Mouse (Mus musculus): ENCODE measurements around the gene Pigo.
A peak's percentile ranks its signal among the peaks of the same experiment; 100 is the strongest.

Gene Pigo

DNA sequence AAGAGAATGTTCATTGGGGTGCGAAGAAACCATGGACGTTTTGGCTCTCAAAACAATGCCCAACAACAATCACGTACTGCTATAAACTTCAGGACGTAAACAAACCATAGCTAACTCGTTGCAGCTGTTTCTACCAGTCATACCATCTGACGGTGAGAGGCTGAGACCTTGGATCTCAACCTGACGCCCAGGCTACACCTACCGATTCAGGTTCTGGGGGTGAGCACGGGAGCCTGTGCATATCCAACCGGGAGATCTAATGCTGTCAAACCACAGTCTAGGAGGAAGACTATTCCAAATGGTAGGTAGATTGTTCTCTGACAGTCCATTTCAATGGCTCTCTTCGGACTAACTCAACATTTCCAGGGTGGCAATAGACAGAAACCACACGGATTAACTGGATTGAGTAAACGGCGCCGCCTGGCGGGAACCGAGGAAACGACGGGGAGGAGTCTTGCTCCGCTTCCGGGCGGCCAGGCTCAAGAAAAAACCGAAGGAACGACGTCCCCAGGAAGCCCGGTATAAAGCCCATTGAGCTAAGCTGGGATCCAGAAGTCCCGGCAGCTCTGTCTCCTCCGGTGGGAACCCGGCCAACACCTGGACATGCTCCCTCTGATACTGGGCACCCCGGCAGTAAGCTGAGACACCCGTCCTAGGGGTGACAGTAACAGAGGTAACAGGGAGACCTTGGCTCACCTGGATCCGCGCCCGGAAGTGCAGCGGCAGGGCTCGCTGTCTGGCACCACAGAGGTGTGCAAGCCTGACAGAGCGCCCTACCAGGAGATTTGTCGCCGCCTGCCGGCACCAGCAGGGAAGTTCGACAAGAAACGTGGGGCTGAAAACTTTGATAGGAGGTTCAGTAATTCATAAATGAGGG, at the start of gene Pigo:
TSS of gene Pigo (minus strand) at position 736 of the 877 bp plus-strand sequence.
- DNase-seq (ENCODE audit: low read depth): peak; percentile 97

DNA sequence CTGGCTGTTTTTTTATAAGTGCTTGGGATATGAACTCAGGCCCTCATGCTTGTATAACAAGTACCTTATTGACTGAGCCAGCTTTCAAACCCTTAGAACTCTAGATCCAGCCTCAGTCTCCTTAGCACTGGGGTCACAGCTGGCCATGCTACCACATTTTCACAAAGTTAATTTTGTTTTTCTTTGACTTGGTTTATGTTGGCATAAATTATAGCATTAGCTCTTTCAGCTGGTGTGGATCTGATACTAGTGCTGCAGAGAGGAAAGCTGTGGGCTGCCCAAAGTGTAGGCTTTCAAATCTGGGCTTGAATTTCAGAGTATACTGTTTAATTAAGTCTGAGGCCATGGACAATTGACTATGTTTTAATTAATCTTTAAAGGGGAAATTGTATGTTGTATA, 49.3 kb upstream of the Pigo start:
- DNase-seq (ENCODE audit: low read depth): no peak

DNA sequence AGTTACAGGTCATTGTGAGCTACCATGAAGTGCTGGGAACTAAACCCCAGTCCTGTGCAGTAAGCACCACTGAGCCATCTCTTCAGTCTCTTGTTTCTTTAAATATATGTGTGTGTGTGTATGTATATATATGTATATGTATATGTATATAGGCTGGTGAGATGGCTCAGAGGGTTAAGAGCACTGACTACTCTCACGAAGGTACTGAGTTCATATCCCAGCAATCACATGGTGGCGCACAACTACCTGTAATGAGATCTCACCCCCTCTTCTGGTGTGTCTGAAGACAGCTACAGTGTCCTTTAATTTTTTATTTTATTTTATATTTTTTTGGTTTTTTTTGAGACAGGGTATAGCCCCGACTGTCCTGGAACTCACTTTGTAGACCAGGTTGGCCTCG, 39.9 kb upstream of the Pigo start:
- DNase-seq (ENCODE audit: low read depth): no peak

DNA sequence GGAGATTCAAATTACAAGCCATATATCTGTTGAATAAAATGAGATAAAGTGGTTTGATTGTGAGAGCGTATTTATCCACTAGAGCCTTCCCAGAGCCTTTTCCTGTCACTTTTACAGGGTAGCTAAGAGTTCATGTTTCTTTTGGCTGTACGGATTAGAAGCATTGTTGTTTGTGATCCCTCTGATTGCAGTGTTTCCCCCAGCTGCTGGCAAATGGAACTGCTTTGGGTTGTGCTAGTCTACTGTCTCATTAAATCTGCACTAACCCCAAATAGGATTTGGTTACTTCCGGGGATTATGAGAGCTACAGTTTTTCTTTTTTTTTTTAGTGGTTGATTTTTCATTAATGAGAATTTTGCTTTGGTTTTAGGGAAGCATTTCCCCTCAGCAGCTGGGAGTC, 34.7 kb upstream of the Pigo start:
- DNase-seq (ENCODE audit: low read depth): no peak

DNA sequence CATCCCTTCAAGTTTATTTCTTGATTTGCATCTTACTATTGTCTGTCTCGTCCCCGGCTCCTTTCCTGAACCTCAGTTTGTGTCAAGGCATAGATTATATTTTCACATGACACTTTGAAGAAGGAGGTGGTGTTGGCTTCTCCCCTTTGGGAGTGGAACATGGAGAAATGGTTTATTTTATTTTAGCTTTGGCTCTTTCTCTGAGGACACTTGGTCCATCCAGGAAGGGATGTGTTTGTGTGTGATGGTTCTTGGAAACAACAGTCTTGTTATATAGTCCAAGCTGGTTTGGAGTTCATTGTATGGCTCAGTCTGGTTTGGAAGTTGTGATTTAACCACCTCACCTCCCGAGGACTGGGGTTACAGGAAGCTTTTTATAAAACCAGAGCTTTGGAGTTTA, 34.1 kb upstream of the Pigo start:
- DNase-seq (ENCODE audit: low read depth): no peak

DNA sequence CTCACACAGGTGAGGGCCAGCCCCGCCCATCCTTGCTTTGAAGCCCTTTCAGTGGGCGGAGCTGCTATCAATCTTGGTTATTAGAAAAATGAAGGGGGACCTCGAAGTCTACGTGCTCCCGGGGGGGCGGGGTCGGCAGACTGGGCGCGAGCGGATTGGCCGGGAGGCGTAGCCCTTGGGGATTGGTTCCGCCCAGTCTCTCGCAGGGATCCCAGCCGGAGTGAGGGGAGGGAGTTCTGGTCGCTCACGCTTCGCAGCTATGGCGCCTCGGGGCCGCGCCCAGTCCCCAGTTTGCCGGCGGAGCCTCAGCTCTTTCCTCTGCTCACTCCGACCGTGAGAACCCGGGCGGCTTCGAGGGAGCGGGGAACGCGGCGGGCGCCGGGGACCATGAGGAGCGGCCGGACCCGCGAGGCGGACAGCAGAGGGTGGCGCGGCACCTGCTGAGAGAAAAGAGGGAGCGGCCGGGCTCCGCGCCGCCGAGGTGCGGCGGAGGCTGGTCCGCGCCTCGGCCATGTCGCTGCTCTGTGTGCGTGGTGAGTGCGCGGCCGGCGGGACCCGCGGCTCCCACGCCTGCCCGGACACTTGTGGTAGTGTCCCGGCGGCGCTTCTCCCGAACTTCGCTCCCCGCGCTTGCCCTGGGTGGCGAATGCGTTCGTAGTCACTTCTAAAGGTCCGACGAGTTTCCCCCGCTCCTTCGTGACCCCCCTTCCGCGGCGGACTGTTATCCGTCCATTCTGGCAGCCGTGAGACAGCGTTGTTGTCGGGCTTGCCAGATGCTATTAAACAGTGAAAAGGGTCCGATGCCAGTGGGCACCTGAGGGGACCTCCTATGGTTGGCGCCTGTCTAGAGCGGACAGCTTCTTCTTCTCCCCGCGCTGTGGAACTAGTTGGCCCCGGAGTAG, 33.4 kb upstream of the Pigo start, which contains the start of gene Unc13b:
TSS of gene Unc13b (plus strand) at position 201 of the 902 bp plus-strand sequence.
- DNase-seq (ENCODE audit: low read depth): peak; percentile 84

DNA sequence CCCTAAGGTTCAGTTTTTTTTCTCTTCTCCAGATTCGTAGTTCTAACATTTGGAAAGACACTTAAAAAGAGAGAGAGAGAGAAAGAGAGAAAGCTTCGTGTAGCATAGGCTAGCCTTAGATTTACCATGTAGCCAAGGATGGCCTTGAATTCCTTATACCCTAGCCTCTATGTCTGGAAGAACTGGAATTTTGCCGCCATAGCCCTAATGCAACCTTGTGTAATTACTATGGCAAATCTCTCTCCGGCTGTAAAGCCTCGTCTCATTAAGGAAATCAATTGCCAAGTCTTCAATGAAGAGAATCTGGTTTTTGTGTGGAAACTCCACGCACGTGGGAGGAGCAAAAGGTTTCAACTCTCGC, 32.8 kb upstream of the Pigo start:
- DNase-seq (ENCODE audit: low read depth): no peak

DNA sequence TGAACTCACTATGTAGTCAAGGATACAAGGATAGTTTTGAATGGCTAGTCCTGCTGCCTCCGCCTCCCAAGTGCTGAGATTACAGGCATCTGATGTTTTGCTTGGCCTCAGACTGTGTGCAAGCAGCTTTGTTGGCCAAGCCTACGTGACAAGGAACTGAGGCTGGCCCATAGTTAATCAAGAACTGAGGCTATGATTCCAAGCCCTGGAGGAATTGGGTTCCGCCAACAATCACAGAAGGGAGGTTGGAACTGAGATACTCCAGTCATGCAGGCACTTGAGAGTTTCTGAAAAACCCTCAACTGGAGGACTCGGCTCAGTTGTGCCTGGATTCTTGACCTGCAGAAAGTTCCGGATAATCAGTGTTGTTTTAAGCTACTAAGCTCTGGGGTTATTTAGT, 32.0 kb upstream of the Pigo start:
- no peak for DNase-seq (ENCODE audit: low read depth)

DNA sequence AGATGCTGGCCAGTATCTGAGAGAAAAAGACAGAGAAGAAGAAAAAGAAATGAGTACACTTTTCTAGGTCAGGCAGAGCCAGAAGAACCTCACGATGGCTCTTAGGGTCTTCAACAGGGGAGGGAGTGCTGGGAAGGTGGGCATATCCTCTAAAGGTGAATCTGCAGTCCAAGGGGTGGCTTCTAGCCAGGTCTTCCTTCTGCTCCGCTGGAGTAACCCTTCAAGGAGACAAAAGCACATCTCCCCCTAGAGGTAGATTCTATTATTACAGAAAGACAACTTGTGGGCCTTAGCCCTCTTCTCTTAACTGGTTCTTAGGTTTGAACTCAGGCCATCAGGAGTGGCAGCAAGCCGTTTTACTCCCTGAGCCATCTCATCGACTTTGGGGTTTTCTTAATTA, 27.0 kb upstream of the Pigo start:
- peak; percentile 87 for DNase-seq (ENCODE audit: low read depth)

DNA sequence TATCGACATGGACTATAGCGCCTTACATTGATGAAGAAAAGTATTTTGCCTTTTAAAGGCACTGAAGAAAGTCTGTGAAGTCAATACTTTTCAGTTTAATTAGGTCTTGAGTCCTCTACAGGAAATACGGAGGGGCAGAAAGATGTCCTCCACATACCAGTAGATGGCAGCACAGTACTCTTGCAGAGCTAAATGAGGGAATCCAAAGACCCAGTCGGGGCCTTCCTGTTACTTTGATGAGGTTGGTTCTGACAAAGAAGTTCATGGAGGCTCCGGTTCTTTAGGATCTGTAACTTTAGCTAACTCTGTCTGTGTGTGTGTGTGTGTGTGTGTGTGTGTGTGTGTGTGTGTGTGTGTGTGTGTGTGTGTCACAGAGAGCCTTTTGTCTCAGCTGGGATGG, 21.6 kb upstream of the Pigo start:
- peak; percentile 91 for DNase-seq (ENCODE audit: low read depth)

DNA sequence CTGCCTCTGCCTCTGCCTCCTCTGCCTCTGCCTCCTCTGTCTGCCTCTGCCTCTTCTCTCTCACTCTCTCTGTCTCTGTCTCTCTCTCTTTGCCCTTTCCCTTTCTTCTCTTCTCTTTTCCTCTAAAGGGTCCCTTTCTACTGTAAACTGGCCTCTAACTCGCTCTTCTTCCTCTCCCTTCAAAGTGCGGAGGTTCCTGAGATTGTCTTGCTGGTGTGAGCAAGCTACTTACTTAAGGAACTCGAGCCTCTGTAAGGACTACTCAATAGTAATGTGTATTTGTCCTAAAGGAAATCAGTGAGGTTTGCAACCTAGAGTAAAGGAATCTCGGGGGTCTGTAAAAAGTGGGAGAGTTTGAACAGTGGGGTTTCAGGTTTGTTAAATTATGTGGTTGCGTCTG, 21.0 kb upstream of the Pigo start:
- no peak for DNase-seq (ENCODE audit: low read depth)

DNA sequence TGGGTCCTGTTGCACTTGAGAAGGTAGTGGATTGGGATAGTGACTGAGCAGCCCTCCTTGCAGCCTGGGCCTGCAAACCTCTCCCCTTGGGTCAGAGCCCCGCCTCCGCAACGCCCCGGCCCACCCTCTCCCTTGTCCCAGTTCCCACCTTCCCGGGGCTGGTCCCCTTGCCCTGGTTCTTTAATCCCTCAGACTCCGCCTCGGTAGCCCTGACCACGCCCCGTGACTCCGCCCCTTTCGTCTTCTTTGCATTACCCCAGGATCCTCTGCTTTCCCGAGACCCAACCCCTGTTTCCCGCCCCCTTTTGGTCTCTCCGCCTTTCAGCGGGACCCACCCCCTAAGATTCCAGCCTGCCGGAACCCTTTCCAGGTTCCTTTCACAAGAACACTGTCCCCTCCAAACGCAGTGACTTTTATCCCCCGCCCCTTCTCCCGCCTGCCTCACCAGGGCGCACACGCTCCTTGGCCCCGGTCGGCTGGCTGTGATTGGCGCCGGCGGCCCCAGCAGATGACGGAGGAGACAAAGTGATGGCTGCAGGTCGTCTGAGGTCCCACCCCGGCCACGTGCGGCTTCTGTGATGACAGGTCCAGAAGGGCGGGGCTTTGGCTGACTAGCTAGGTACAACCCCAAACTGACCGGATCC, 20.2 kb upstream of the Pigo start, which contains the start of gene Fam214b:
TSS of gene Fam214b (minus strand) at position 562 of the 644 bp plus-strand sequence.
- peak; percentile 96 for DNase-seq (ENCODE audit: low read depth)

DNA sequence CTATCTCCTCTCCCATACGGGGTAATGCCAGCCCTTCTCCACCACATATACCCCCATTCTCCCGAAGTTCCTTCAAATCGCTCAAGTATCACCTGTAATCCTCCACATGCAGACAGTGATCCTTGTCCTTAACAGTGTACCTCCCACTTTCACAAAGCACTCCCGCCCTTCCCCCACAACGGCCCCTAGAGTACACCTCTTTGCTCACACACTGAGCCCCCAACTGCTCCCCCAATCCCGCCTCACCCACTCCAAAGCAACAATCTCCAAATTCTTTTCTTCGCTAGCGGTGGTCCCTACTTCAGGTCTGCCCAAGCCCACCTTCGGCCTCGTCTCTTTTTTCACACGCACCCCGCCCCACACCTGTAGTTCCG, 19.7 kb upstream of the Pigo start:
- DNase-seq (ENCODE audit: low read depth): no peak

DNA sequence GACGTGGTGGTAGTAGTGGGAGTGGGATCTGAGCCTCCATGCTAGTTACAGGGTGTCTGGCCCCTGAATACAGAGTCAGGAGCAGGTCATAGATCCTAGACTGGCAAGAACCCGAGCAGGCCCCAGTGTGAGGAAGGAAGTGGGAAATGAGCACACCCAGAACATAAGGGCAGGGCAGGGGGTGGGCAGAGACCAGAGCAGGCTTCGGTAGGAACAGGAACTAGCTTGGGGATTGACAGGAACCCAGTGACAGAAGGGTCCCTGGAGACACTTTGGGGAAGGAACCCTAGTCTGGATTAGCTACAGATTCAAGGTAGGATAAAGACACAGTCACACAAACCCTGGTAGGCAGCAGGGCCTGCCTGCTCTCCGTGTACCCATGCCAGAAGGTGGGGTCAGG, 19.1 kb upstream of the Pigo start:
- DNase-seq (ENCODE audit: low read depth): peak; percentile 55

DNA sequence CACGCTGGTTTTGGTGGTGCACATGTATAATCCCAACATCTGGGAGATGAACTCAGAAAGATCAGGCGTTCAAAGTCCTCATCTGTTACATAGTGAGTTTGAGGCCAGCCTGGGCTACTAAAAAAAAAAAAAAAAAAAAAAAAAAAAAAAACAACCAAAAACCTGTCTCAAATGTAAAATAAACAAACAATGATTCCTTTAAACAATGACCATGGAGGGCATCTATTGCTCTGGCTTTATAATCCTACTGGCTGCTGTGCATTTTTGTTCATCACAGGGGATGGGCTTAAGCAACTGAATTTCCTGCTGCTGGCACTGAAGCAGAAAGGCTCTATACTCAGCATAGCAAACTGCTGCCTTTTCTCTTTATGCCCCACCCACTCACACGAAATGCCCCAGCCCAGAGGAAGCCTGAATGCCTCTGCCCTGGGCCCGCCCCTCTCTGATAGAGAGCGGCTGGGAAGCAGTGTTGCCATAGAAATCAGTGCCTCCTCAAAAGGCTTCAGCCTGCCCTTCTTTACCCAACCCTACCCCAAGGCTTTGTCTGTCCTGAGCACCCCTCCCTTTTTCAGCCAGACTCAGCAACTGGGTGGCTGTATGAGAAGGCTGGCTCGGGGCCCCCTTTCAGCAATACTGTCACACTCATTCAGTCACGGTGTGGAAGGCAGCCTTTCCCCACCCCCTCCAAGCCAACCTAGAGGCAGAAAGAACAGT, 18.2 kb upstream of the Pigo start:
- DNase-seq (ENCODE audit: low read depth): peak; percentile 91

DNA sequence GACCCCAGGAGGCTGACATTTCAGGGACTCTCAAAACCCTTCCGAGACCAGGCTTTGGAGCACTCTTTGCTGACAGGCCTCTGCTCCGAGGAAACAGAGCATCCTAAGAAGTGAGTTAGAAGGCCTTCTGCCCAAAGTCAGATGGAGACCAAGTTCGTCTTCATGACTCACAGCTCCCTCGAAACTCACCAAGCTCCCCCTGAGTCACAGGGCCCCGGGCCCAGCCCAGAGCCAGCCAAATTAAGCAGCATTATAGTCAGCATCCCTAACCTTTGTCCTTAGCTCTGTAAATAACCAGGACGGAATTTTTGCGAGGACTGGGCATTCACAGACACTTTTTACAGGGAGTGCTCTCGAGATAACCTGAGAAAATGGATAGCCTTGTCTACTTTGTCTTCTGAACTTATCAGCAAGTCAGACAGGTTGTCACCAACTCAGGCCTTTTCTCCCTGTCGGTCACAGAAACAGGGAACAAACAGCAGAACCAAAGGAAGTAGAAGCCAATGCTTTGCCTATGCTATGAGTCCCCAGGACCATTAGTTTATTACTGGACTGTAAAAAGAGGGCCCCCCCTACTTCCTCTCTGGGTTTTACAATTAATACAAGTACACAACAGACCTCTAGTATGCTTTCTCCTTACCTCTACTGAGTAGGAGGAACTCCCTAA, 15.4 kb upstream of the Pigo start:
- no peak for DNase-seq (ENCODE audit: low read depth)

DNA sequence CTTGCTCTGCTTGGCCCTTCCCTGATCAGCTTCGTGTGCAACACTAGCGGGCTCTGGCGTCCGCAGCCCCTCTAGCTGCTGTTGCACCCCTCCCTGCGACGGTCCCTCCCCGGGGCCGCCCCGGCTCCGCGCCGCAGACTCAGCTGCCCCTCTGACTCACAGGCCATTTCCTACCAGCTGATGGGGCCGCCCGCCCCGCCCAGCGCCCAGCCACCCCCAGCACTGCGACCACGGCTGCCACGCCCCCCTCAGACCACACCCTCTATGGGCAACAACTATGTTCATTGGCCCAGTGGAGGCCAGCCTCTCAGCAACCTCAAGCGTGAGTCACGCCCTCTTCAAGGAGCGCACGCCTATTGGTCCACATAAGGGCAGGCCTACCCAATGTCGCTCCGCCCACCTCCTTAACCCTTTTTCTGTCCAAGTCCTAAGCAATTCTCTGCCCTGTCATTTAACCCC, 14.5 kb upstream of the Pigo start:
- DNase-seq (ENCODE audit: low read depth): peak; percentile 96

DNA sequence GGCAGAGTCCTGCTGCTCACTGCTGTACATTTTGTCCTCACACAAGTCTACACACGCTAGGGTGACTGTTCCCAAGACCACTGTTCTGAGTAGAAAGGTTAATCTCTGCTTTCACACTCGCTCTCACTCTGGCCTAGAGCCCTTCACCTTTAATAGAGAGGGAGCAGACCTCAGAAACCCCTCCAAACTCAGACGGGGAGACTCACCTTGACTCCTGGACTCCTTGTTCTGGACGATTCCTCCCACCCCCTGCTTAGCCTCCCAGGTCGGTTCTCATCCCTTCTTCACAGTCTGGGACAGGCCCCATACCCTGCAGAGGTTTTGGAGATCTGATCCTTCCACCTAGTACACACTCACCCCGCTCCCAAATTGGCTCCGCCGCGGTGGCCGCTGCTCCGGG, 14.0 kb upstream of the Pigo start:
- DNase-seq (ENCODE audit: low read depth): no peak

DNA sequence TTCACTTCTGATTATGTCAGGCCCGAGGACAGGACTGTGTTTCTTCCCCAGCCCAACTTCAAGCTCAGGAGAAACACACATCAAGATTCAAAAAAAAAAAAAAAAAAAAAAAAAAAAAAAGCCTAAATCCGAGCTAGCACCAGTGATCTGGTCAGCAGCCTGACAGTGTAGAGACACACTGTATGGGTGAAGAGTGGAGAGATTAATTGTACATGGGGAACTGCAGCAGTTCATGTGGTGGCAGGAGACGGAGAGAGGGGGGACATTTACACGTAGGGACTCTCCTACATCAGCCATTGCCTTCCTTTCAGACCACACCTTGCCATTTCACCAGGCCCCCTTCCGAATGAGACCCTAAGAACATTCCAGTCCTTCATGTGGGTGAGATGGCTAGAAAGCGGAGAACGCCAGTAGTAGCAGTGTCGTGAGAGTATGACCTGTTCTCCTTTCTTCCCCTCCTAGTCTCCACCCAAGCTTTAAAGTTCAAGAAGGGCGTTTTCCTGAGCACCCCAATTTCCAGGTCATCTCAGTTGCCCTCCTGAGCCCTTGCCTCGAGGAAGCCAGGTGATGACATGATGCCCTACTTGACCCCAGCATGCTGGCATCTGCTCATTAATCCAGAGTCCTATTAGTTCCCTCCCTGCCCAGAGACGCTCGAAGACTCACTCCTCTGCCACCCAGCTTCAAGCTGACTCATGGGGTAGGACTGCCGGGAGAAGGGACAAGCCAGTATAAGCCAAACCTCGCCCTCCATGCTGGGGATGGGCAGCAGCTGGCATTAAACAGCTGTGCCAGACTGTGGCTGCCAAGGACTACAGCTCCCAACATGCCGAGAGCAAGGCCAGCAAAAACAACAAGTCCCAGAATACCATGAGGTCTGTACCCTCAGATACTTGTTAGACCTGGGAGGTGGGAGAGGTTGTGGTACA, 13.2 kb upstream of the Pigo start:
- no peak for DNase-seq (ENCODE audit: low read depth)
